Mouse (Mus musculus) liver, embryonic 16.5 days (tissue): Measurements from ENCODE around the gene Gm47996. TPM values are rescaled to one million over a fixed set of nuclear protein-coding genes. Genes with fewer than 3 reads are reported as not detected.
"Not testable (repeated sequence)": the region's sequence is repeated elsewhere in the genome, so short reads cannot be mapped to it uniquely, and the experiment has no call there.

Experiments
- ATAC-seq: fragments of 200-750 bp; cut with Nextera tagmentation; 2 replicates; pipeline ENCODE4 v1.8.0; 2017; ENCODE audit warnings: low read depth, mild to moderate bottlenecking, moderate number of reproducible peaks, moderate library complexity
- H3K27ac ChIP-seq: fragments of 300-500 bp; sonication (generic); 2 replicates; pipeline ENCODE4 v1.5.1; 2014; ENCODE audit warnings: mild to moderate bottlenecking, low read length
- H3K27me3 ChIP-seq: fragments of 300-500 bp; sonication (generic); 2 replicates; pipeline ENCODE4 v1.6.1; 2014; ENCODE audit warnings: low read depth, low read length, mixed read lengths; ENCODE audit not compliant: control insufficient read depth, insufficient read depth
- H3K36me3 ChIP-seq: fragments of 300-500 bp; sonication (generic); 2 replicates; pipeline ENCODE4 v1.6.1; 2014; ENCODE audit warnings: mild to moderate bottlenecking; ENCODE audit not compliant: control insufficient read depth, insufficient read depth
- H3K4me1 ChIP-seq: fragments of 300-500 bp; sonication (generic); 2 replicates; pipeline ENCODE4 v1.6.1; 2014; ENCODE audit warnings: low read depth, low read length, mixed read lengths; ENCODE audit not compliant: control insufficient read depth
- H3K4me2 ChIP-seq: fragments of 300-500 bp; sonication (generic); 2 replicates; pipeline ENCODE4 v1.6.1; 2014; ENCODE audit warnings: low read depth, low read length, mixed read lengths
- H3K4me3 ChIP-seq: fragments of 300-500 bp; sonication (generic); 2 replicates; pipeline ENCODE4 v1.5.1; 2014; ENCODE audit warnings: low read depth, mild to moderate bottlenecking, low read length
- H3K9ac ChIP-seq: fragments of 300-500 bp; sonication (generic); 2 replicates; pipeline ENCODE4 v1.6.1; 2014; ENCODE audit warnings: low read depth, low read length
- H3K9me3 ChIP-seq: fragments of 300-500 bp; sonication (generic); replicated peaks from 2 replicates; pipeline ENCODE4 v1.6.1; 2016; ENCODE audit warnings: low read length; ENCODE audit not compliant: control insufficient read depth
- WGBS: fragments of 180-500 bp; shearing (Covaris S2); extraction: QIAGEN DNeasy Blood & Tissue Kit; methylation state at CpG from one replicate; pipeline ENCODE4 v1.1.7; 2014; ENCODE audit not compliant: insufficient replicate concordance; 5-methylcytosine and 5-hydroxymethylcytosine counted together
- polyA plus RNA-seq: library from polyadenylated mRNA; unstranded; fragments of >200 nt; fragmentation: Nextera tagmentation; extraction: Ambion mirVana; gene quantifications from 2 replicates; pipeline ENCODE4 v1.2.1, GENCODE M21; 2015

Gene Gm47996
- polyA plus RNA-seq, 1 experiment from 2014 or later, result 0.12 TPM

- 23% methylated on average over 2 of the region's 4 CpGs for WGBS
- H3K27me3 ChIP-seq, H3K9me3 ChIP-seq, H3K27ac ChIP-seq, H3K4me1 ChIP-seq, H3K4me2 ChIP-seq, H3K4me3 ChIP-seq, H3K9ac ChIP-seq, H3K36me3 ChIP-seq: not testable (repeated sequence)
- peak; percentile 71 for ATAC-seq
These were observed 11.8 kb upstream of the Gm47996 start, which contains the start of gene Gm47995 for GRCm38 (mm10) chr1:151198120-151198519. Gene Gm47995, plus strand, starts transcription at chr1:151198448.

- H3K4me2 ChIP-seq, H3K27me3 ChIP-seq, H3K4me1 ChIP-seq, H3K4me3 ChIP-seq, H3K9me3 ChIP-seq, H3K27ac ChIP-seq, H3K36me3 ChIP-seq, ATAC-seq, H3K9ac ChIP-seq: not testable (repeated sequence)
These were observed 9.3 kb upstream of the Gm47996 start for GRCm38 (mm10) chr1:151200620-151201019.

GRCm38 (mm10) chr1:151202771-151203170, 7.2 kb upstream of the Gm47996 start:
- not testable (repeated sequence) for H3K27ac ChIP-seq, H3K4me3 ChIP-seq, H3K27me3 ChIP-seq, H3K9me3 ChIP-seq, H3K9ac ChIP-seq, H3K4me2 ChIP-seq, H3K4me1 ChIP-seq, H3K36me3 ChIP-seq
- peak; percentile 60 for ATAC-seq
- WGBS, result 33% methylated on average over 3 of the region's 5 CpGs

GRCm38 (mm10) chr1:151203818-151204217, 6.1 kb upstream of the Gm47996 start, which contains the start of gene 3110040M04Rik:
Gene 3110040M04Rik, plus strand, starts transcription at chr1:151204121.
- H3K36me3 ChIP-seq, H3K4me1 ChIP-seq, H3K4me3 ChIP-seq, H3K9me3 ChIP-seq, H3K4me2 ChIP-seq, H3K9ac ChIP-seq, H3K27ac ChIP-seq, H3K27me3 ChIP-seq, ATAC-seq: not testable (repeated sequence)
- no CpG with 5 or more reads among the region's 6 CpGs for WGBS

- H3K36me3 ChIP-seq, H3K4me1 ChIP-seq, H3K27ac ChIP-seq, H3K4me3 ChIP-seq, H3K4me2 ChIP-seq, H3K9ac ChIP-seq, H3K9me3 ChIP-seq, H3K27me3 ChIP-seq: not testable (repeated sequence)
- peak; percentile 65 for ATAC-seq
- WGBS, result 33% methylated on average over 3 of the region's 5 CpGs
These were observed 1.4 kb upstream of the Gm47996 start for GRCm38 (mm10) chr1:151208493-151208892.

- H3K4me3 ChIP-seq, H3K27me3 ChIP-seq, H3K4me1 ChIP-seq, H3K4me2 ChIP-seq, H3K27ac ChIP-seq, H3K36me3 ChIP-seq, H3K9me3 ChIP-seq, H3K9ac ChIP-seq: not testable (repeated sequence)
- peak; percentile 55 for ATAC-seq
These were observed 987 bp upstream of the Gm47996 start for GRCm38 (mm10) chr1:151208944-151209343.

- not testable (repeated sequence) for H3K4me2 ChIP-seq, H3K4me3 ChIP-seq, H3K36me3 ChIP-seq, H3K27me3 ChIP-seq, H3K9me3 ChIP-seq, ATAC-seq, H3K4me1 ChIP-seq, H3K9ac ChIP-seq, H3K27ac ChIP-seq
- WGBS, result 26% methylated on average over 5 of the region's 5 CpGs
These were observed 1.7 kb downstream of the Gm47996 start for GRCm38 (mm10) chr1:151211666-151212065.

- Histone ChIP-seq H3K27ac (no peak overlapping the region), H3K4me2 (no peak overlapping the region), H3K9me3 (no peaks in the 10 kb centered on the region), H3K36me3 (no peaks in the 10 kb centered on the region), H3K4me1 (peaks cover 5% of the 10 kb centered on the region; the same call in 1 of the 2 replicates), H3K4me3 (no peak overlapping the region), H3K27me3 (no peaks in the 10 kb centered on the region), H3K9ac (no peak overlapping the region)
- WGBS, result 43% methylated on average over 2 of the region's 2 CpGs
- no peak for ATAC-seq
These were observed 4.9 kb downstream of the Gm47996 start for GRCm38 (mm10) chr1:151214862-151215261.

GRCm38 (mm10) chr1:151215985-151216384, 6.1 kb downstream of the Gm47996 start:
- no peak for ATAC-seq

GRCm38 (mm10) chr1:151216417-151216816, 6.5 kb downstream of the Gm47996 start:
- H3K4me3 ChIP-seq, result no peak overlapping the region
- ATAC-seq, result peak; percentile 72
- no peaks in the 10 kb centered on the region for H3K36me3 ChIP-seq
- 22% methylated on average over 3 of the region's 3 CpGs for WGBS
- peaks cover 5% of the 10 kb centered on the region; the same call in 1 of the 2 replicates for H3K4me1 ChIP-seq
- H3K9me3 ChIP-seq, result no peaks in the 10 kb centered on the region
- no peak overlapping the region for H3K4me2 ChIP-seq
- H3K27ac ChIP-seq, result peak overlapping the region; percentile 63
- no peak overlapping the region for H3K9ac ChIP-seq
- no peaks in the 10 kb centered on the region for H3K27me3 ChIP-seq

More at GRCm38 (mm10) chr1:151215985-151216384, 6.1 kb downstream of the Gm47996 start:
- Histone ChIP-seq H3K36me3 (no peaks in the 10 kb centered on the region), H3K4me2 (no peak overlapping the region), H3K9ac (no peak overlapping the region), H3K27me3 (no peaks in the 10 kb centered on the region), H3K9me3 (no peaks in the 10 kb centered on the region), H3K4me3 (no peak overlapping the region), H3K4me1 (peaks cover 5% of the 10 kb centered on the region; the same call in 1 of the 2 replicates), H3K27ac (peak overlapping the region; percentile 63)
- 21% methylated on average over 1 of the region's 1 CpGs for WGBS
